Mouse (Mus musculus) mammary gland, adult 2 months (tissue): Measurements from ENCODE around the gene Cklf. TPM values are rescaled to one million over a fixed set of nuclear protein-coding genes. Genes with fewer than 3 reads are reported as not detected.

Experiments
- polyA plus RNA-seq: library from polyadenylated mRNA; depleted of rRNA; stranded (reverse); fragments of >200 nt; gene quantifications from 2 replicates; pipeline ENCODE4 v1.2.3, GENCODE M21; 2012; ENCODE audit warnings: low replicate concordance; rRNA removed

The Cklf gene
- polyA plus RNA-seq, result 6.5 and 12.9 TPM in 2 replicates

DNA sequence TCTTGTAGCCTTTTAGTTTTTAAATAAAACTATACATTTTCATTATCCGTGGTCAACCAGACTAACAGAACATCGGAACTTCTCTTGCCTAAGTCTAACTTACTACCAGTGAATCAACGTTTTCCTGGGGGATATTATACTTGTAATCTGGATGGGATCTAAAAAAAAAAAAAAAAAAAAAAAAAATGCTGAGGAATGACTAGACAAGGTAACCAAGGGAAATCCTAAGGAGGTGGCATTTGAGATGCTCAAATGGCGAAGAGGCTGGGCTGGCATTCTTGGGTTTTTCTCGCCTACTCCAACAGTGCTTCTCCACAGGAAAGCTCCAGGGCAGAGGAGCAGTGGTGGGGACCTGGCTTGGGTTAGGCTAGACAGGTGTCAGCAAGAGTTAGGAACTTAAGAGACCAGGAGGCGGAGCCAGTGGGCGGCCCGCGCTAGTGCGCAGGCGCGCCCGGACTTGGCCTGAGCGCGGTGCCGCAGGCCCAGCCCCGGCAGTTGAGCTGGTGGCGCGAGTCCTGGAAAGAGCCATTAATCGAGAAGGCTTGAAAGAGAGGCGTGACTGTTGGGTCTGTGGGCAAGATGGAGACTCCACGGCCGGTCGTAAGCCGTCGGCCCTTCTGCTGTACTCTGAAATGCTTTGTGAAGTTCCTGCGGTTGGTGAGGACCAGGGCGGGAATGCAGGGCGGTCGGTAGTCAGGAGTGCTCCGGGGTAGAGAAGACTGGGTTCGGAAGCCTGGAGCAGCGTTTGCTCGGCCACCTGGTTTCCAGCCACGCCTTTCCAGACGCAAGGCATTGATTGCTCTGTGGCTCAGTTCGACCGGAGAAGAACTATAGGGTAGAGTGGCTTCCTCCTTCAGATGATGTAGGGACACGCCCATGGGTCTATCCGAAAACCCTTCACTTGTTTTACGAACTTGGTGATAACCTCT is at the start of gene Cklf:
Gene Cklf (plus strand): TSS at position 423 of the 929 bp plus-strand sequence.

GRCm38 (mm10) chr8:104248276-104248675 is 2.4 kb upstream of the Cklf start, which contains the start of gene Tk2:
Gene Tk2, minus strand, starts transcription at chr8:104248558.

DNA sequence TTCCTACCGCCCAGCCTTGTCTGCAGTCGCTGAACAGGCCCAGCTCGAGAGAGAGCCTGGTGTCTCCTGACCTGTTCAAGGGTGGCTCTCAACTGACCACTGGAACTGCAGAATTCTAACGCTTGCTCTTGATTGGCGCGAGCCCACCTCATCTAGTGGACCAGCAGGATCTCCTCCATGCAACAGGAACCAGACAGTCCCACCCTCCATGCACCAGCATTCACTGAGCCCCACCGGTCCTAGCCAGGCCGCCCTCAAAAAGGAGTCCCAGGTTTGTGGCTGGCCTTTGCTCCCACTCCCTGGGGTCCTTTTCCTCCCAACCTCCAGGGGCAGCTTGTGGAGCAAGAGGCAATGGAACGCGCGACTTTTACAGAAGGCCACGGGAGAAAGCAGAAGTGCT is 42.4 kb downstream of the Cklf start, which contains the start of gene Cmtm2a:
Gene Cmtm2a (minus strand): TSS at position 101 of the 400 bp plus-strand sequence.

GRCm38 (mm10) chr8:104309441-104310155 is 58.9 kb downstream of the Cklf start, which contains the start of the genes Gm45711 and Cmtm1:
Gene Gm45711, minus strand, starts transcription at chr8:104310081.
Gene Cmtm1, minus strand, starts transcription at chr8:104310145.

Other genes with a start within 250 kb of the Cklf start
- 99.8 and 107 TPM in 2 replicates for gene Cdh5, start 149.2 kb upstream of the Cklf start, polyA plus RNA-seq
- gene Bean1, start 80.4 kb upstream of the Cklf start, polyA plus RNA-seq, result 1.7 and 1.8 TPM in 2 replicates
- gene Tk2, start 2.3 kb upstream of the Cklf start, polyA plus RNA-seq, result 32.8 and 33.2 TPM in 2 replicates
- not detected in 2 replicates for gene Cmtm2a, start 42.3 kb downstream of the Cklf start, polyA plus RNA-seq
- gene Gm45711, start 59.2 kb downstream of the Cklf start, polyA plus RNA-seq, result not detected in 2 replicates
- not detected in 2 replicates for gene Cmtm1, start 59.3 kb downstream of the Cklf start, polyA plus RNA-seq
- not detected in 2 replicates for gene Gm11020, start 70.7 kb downstream of the Cklf start, polyA plus RNA-seq
- gene Cmtm2b, start 71.4 kb downstream of the Cklf start, polyA plus RNA-seq, result 0.23 TPM in 1 of 2 replicates, not detected in the other
- 187 and 269 TPM in 2 replicates for gene Cmtm3, start 88.5 kb downstream of the Cklf start, polyA plus RNA-seq
- gene Cmtm4, start 144.9 kb downstream of the Cklf start, polyA plus RNA-seq, result 8.6 and 12.2 TPM in 2 replicates
- gene Dync1li2, start 192.2 kb downstream of the Cklf start, polyA plus RNA-seq, result 8.6 and 20.6 TPM in 2 replicates